Mouse (Mus musculus): Measurements from ENCODE around the gene Tomm7. TPM values are rescaled to one million over a fixed set of nuclear protein-coding genes. Genes with fewer than 3 reads are reported as not detected.
"Not testable (repeated sequence)": the region's sequence is repeated elsewhere in the genome, so short reads cannot be mapped to it uniquely, and the experiment has no call there.

Gene Tomm7
- polyA plus RNA-seq, 1 experiment, result 125 TPM

- Histone ChIP-seq H3K36me3 (ENCODE audit: control insufficient read depth, insufficient read depth) (peaks cover 32% of the 10 kb centered on the region), H3K4me3 (ENCODE audit: insufficient read depth, poor library complexity, severe bottlenecking) (no peak overlapping the region)
- TF ChIP-seq FOSL1 (IDR thresholded peaks at IDR 0.05; ENCODE audit: insufficient read depth, low read length, poor library complexity, severe bottlenecking), result no peak
- TF ChIP-seq USF1 (IDR thresholded peaks at IDR 0.05; ENCODE audit: low read depth), result no peak
- no peak for TF ChIP-seq MYOG (IDR thresholded peaks at IDR 0.05; ENCODE audit: control insufficient read depth, extremely low read depth, insufficient read length)
- TF ChIP-seq MAX (IDR thresholded peaks at IDR 0.05), result no peak
- TF ChIP-seq CEBPB (IDR thresholded peaks at IDR 0.05; ENCODE audit: low read depth), result no peak
- no peak for TF ChIP-seq MYOD1 (IDR thresholded peaks at IDR 0.05; ENCODE audit: control insufficient read depth, insufficient read length, low read depth)
- no peak for TF ChIP-seq CTCF (IDR thresholded peaks at IDR 0.05; ENCODE audit: control insufficient read depth, insufficient read depth, insufficient read length)
Observed at GRCm38 (mm10) chr5:23858643-23859042, 14.7 kb upstream of the Tomm7 start.

GRCm38 (mm10) chr5:23858001-23858400, 14.0 kb upstream of the Tomm7 start:
- H3ac ChIP-seq (ENCODE audit: control insufficient read depth, insufficient read length, low read depth), result no peak overlapping the region
- TF ChIP-seq MYOD1 (IDR thresholded peaks at IDR 0.05; ENCODE audit: control insufficient read depth, insufficient read length, low read depth) (no peak), CTCF (IDR thresholded peaks at IDR 0.05; ENCODE audit: control insufficient read depth, insufficient read depth, insufficient read length) (no peak), CEBPB (IDR thresholded peaks at IDR 0.05; ENCODE audit: low read depth) (no peak), MYOG (IDR thresholded peaks at IDR 0.05; ENCODE audit: control insufficient read depth, extremely low read depth, insufficient read length) (no peak), USF1 (IDR thresholded peaks at IDR 0.05; ENCODE audit: low read depth) (no peak), FOSL1 (IDR thresholded peaks at IDR 0.05; ENCODE audit: insufficient read depth, low read length, poor library complexity, severe bottlenecking) (no peak), MAX (IDR thresholded peaks at IDR 0.05) (no peak)

More at GRCm38 (mm10) chr5:23858643-23859042, 14.7 kb upstream of the Tomm7 start:
- H3K79me2 ChIP-seq (ENCODE audit: control insufficient read depth, insufficient read depth), result no peaks in the 10 kb centered on the region
- H3K79me3 ChIP-seq (ENCODE audit: low read depth), result peaks cover 2% of the 10 kb centered on the region
- no peak overlapping the region for H3ac ChIP-seq (ENCODE audit: control insufficient read depth, insufficient read length, low read depth)
- H3K27me3 ChIP-seq (ENCODE audit: control insufficient read depth, insufficient read depth, insufficient read length), result no peaks in the 10 kb centered on the region

GRCm38 (mm10) chr5:23857189-23857588, 13.2 kb upstream of the Tomm7 start:
- H3K79me3 ChIP-seq (ENCODE audit: low read depth), result peaks cover 13% of the 10 kb centered on the region
- H3K36me3 ChIP-seq (ENCODE audit: control insufficient read depth, insufficient read depth), result peaks cover 47% of the 10 kb centered on the region
- no peak overlapping the region for H3K4me3 ChIP-seq (ENCODE audit: insufficient read depth, poor library complexity, severe bottlenecking)
- TF ChIP-seq MYOD1 (IDR thresholded peaks at IDR 0.05; ENCODE audit: control insufficient read depth, insufficient read length, low read depth), result no peak
- no peak for TF ChIP-seq MYOG (IDR thresholded peaks at IDR 0.05; ENCODE audit: control insufficient read depth, extremely low read depth, insufficient read length)
- no peak for TF ChIP-seq CEBPB (IDR thresholded peaks at IDR 0.05; ENCODE audit: low read depth)
- TF ChIP-seq USF1 (IDR thresholded peaks at IDR 0.05; ENCODE audit: low read depth), result no peak
- TF ChIP-seq CTCF (IDR thresholded peaks at IDR 0.05; ENCODE audit: control insufficient read depth, insufficient read depth, insufficient read length), result no peak
- TF ChIP-seq FOSL1 (IDR thresholded peaks at IDR 0.05; ENCODE audit: insufficient read depth, low read length, poor library complexity, severe bottlenecking), result no peak
- no peak for TF ChIP-seq MAX (IDR thresholded peaks at IDR 0.05)
- no peaks in the 10 kb centered on the region for H3K27me3 ChIP-seq (ENCODE audit: control insufficient read depth, insufficient read depth, insufficient read length)
- H3ac ChIP-seq (ENCODE audit: control insufficient read depth, insufficient read length, low read depth), result no peak overlapping the region
- peaks cover 13% of the 10 kb centered on the region for H3K79me2 ChIP-seq (ENCODE audit: control insufficient read depth, insufficient read depth)

More at GRCm38 (mm10) chr5:23858001-23858400, 14.0 kb upstream of the Tomm7 start:
- H3K4me3 ChIP-seq (ENCODE audit: insufficient read depth, poor library complexity, severe bottlenecking), result no peak overlapping the region
- H3K79me3 ChIP-seq (ENCODE audit: low read depth), result peaks cover 6% of the 10 kb centered on the region
- peaks cover 5% of the 10 kb centered on the region for H3K79me2 ChIP-seq (ENCODE audit: control insufficient read depth, insufficient read depth)
- no peaks in the 10 kb centered on the region for H3K27me3 ChIP-seq (ENCODE audit: control insufficient read depth, insufficient read depth, insufficient read length)
- peaks cover 39% of the 10 kb centered on the region for H3K36me3 ChIP-seq (ENCODE audit: control insufficient read depth, insufficient read depth)

- H3K27me3 ChIP-seq (ENCODE audit: control insufficient read depth, insufficient read depth, insufficient read length), result no peaks in the 10 kb centered on the region
- peaks cover 23% of the 10 kb centered on the region for H3K79me2 ChIP-seq (ENCODE audit: control insufficient read depth, insufficient read depth)
- TF ChIP-seq FOSL1 (IDR thresholded peaks at IDR 0.05; ENCODE audit: insufficient read depth, low read length, poor library complexity, severe bottlenecking) (no peak), MYOG (IDR thresholded peaks at IDR 0.05; ENCODE audit: control insufficient read depth, extremely low read depth, insufficient read length) (no peak), MYOD1 (IDR thresholded peaks at IDR 0.05; ENCODE audit: control insufficient read depth, insufficient read length, low read depth) (no peak), USF1 (IDR thresholded peaks at IDR 0.05; ENCODE audit: low read depth) (no peak), CTCF (IDR thresholded peaks at IDR 0.05; ENCODE audit: control insufficient read depth, insufficient read depth, insufficient read length) (no peak), CEBPB (IDR thresholded peaks at IDR 0.05; ENCODE audit: low read depth) (no peak), MAX (IDR thresholded peaks at IDR 0.05) (no peak)
- no peak overlapping the region for H3ac ChIP-seq (ENCODE audit: control insufficient read depth, insufficient read length, low read depth)
- peaks cover 57% of the 10 kb centered on the region for H3K36me3 ChIP-seq (ENCODE audit: control insufficient read depth, insufficient read depth)
- H3K4me3 ChIP-seq (ENCODE audit: insufficient read depth, poor library complexity, severe bottlenecking), result no peak overlapping the region
- H3K79me3 ChIP-seq (ENCODE audit: low read depth), result peaks cover 22% of the 10 kb centered on the region
Observed at GRCm38 (mm10) chr5:23856164-23856563, 12.2 kb upstream of the Tomm7 start.

GRCm38 (mm10) chr5:23855484-23855883, 11.5 kb upstream of the Tomm7 start:
- Histone ChIP-seq H3K36me3 (ENCODE audit: control insufficient read depth, insufficient read depth) (peaks cover 58% of the 10 kb centered on the region), H3K79me3 (ENCODE audit: low read depth) (peaks cover 27% of the 10 kb centered on the region), H3K4me3 (ENCODE audit: insufficient read depth, poor library complexity, severe bottlenecking) (no peak overlapping the region), H3ac (ENCODE audit: control insufficient read depth, insufficient read length, low read depth) (no peak overlapping the region), H3K79me2 (ENCODE audit: control insufficient read depth, insufficient read depth) (peaks cover 30% of the 10 kb centered on the region), H3K27me3 (ENCODE audit: control insufficient read depth, insufficient read depth, insufficient read length) (no peaks in the 10 kb centered on the region)
- TF ChIP-seq FOSL1 (IDR thresholded peaks at IDR 0.05; ENCODE audit: insufficient read depth, low read length, poor library complexity, severe bottlenecking), result no peak

GRCm38 (mm10) chr5:23852916-23853315, 9.0 kb upstream of the Tomm7 start:
- H3K4me3 ChIP-seq (ENCODE audit: insufficient read depth, poor library complexity, severe bottlenecking); H3ac ChIP-seq (ENCODE audit: control insufficient read depth, insufficient read length, low read depth); H3K27me3 ChIP-seq (ENCODE audit: control insufficient read depth, insufficient read depth, insufficient read length): not testable (repeated sequence)
- H3K79me3 ChIP-seq (ENCODE audit: low read depth), result peaks cover 27% of the 10 kb centered on the region
- H3K36me3 ChIP-seq (ENCODE audit: control insufficient read depth, insufficient read depth), result peaks cover 58% of the 10 kb centered on the region
- peaks cover 30% of the 10 kb centered on the region for H3K79me2 ChIP-seq (ENCODE audit: control insufficient read depth, insufficient read depth)
